Mouse (Mus musculus) layer of hippocampus, adult 6 months (tissue): Measurements from ENCODE around the gene Mpp6. TPM values are rescaled to one million over a fixed set of nuclear protein-coding genes. Genes with fewer than 3 reads are reported as not detected.

ENCODE experiments used
- long read RNA-seq, 2 experiments: library from polyadenylated mRNA; unstranded; transcript quantifications; one replicate each; pipeline ENCODE4 v2.0.0; 2019 to 2020
- polyA plus RNA-seq: library from polyadenylated mRNA; unstranded; fragments of <200 nt; fragmentation: Nextera tagmentation; gene quantifications from 2 replicates; pipeline ENCODE4 v1.2.3, GENCODE M21; 2021

Mpp6 gene
- polyA plus RNA-seq = 14.7 and 15.6 TPM in 2 replicates
- long read RNA-seq, experiment 1, partial matches to known transcripts = 7 of 20 reads
- long read RNA-seq, experiment 1, other reads (novel, unspliced or antisense) = 11 of 20 reads
- long read RNA-seq, experiment 2, partial matches to known transcripts = 4 of 35 reads
- long read RNA-seq, experiment 2, other reads (novel, unspliced or antisense) = 20 of 35 reads

DNA sequence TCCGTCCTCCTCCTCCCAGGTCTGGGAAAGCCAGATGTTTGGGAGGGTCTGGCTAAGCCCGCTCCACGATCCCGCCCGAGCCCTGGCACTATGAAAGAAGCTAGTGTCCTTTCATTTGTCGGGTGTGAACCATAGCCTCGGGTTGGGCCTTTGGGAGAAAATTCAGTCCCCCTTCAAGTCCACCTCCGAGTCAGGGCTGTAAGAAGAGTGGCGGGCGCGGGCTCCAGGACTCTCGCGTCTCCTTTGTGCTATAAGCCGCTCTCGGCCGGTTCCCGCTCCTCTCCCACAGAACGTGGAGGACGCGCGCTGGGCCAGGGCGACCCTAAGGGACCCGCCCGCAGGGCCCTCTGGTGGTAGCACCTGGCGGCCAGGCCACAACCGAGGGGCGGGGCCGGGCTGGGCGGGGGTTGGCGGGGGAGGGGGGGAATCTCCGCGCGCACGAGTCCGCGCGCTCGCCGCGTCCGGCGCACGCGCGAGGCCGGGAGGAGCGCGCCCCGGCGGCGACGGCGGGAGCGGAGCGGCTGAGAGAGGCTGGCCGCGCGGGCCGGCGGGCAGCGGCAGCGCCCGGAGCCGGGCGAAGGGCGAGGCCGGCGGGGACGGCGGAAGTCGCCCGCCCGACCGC lies at the start of gene Mpp6:
Mpp6 (plus strand) TSS at position 485 of the 622 bp plus-strand sequence.

Other genes with a start within 250 kb of the Mpp6 start
- gene Gsdme, start 153.6 kb downstream of the Mpp6 start, polyA plus RNA-seq = 30.4 and 46.7 TPM in 2 replicates